Comparison of ENCODE assay signal across 9 mouse cellular contexts in the genomic region with DNA sequence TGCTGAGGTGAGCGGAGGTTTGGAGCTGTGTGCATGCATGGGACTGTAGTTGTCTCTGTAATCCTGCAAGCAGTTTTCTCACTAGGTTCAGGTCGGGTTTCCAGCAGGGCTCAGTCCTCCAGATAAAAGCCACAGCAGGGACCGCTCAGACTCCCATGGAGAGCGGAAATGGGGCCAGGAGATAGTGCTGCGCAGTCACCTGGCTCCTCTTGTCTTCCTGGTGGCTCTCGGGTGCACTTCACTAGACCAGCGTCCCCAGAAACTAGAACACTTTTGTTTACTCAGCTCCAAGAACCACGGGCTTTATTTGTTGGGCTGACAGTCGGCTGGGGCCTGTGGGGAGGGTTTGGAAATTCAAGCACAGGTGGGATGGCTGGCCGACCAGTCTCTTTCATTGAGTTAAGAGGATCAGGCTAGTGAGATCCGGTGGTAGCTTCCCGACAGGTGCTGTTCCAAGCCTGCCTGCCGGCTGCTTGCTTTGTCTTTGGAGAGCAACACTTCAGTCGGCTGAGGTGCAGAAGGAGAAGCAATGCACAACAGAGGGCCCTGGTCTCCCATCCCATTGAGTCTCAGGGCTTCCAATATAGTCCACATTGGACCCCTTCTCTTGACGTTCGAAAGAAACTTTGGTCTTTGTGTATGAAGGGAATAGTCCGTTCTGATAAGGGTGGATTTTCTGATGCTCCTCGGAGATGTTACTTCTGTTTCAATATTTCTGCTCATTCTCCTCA. TPM values are rescaled to one million over a fixed set of nuclear protein-coding genes. Genes with fewer than 3 reads are reported as not detected.
DNase-seq lines count a peak whose midpoint lies in the region; ATAC-seq lines count a peak whose summit lies in the region.
"Had no signal": no experiment of that assay in that cellular context is flagged by ENCODE, and none has a peak within 500 bp of the region (broad histone marks: within the 10 kb centered on the region; RNA-seq: fewer than 3 reads in every experiment).

No protein-coding gene starts in this region.

- no peak for ATAC-seq in heart, embryonic 15.5 days (replicated peaks; ENCODE audit: insufficient number of reproducible peaks, insufficient read depth, low FRiP score, low read depth)
- no peak for ATAC-seq in hindbrain, embryonic 11.5 days (ENCODE audit: low FRiP score)
- ATAC-seq in neural tube, embryonic 11.5 days (ENCODE audit: insufficient read depth, low FRiP score, low TSS enrichment): no peak

- H3K27me3 ChIP-seq in heart, embryonic 15.5 days: peaks cover 53% of the 10 kb centered on the region
- H3K27me3 ChIP-seq in hindbrain, embryonic 11.5 days (ENCODE audit: control insufficient read depth, insufficient read depth, low read length): peaks cover 20% of the 10 kb centered on the region
- H3K27me3 ChIP-seq in neural tube, embryonic 11.5 days (ENCODE audit: control insufficient read depth, insufficient read depth, low read length): peaks cover 25% of the 10 kb centered on the region

- 0 out of 2 replicates have a peak overlapping the region, but pooled peaks have one; percentile 13 for H3K4me3 ChIP-seq in heart, embryonic 15.5 days
- no peak overlapping the region for H3K4me3 ChIP-seq in hindbrain, embryonic 11.5 days (ENCODE audit: low read depth, low read length)
- H3K4me3 ChIP-seq in neural tube, embryonic 11.5 days (ENCODE audit: low read depth, low read length): 0 out of 2 replicates have a peak overlapping the region, but pooled peaks have one; percentile 4
- H3K4me3 ChIP-seq: megakaryocyte, embryonic 14.5 days had no signal

- no peak overlapping the region for H3K27ac ChIP-seq in heart, embryonic 15.5 days
- no peak overlapping the region for H3K27ac ChIP-seq in hindbrain, embryonic 11.5 days (ENCODE audit: low read depth, low read length)
- no peak overlapping the region for H3K27ac ChIP-seq in neural tube, embryonic 11.5 days (ENCODE audit: low read depth, low read length)

- H3K9me3 ChIP-seq in heart, embryonic 15.5 days (replicated peaks): no peaks in the 10 kb centered on the region
- H3K9me3 ChIP-seq in hindbrain, embryonic 11.5 days (ENCODE audit: control insufficient read depth, low read length): no peaks in the 10 kb centered on the region
- H3K9me3 ChIP-seq in neural tube, embryonic 11.5 days (ENCODE audit: control insufficient read depth, low read length): no peaks in the 10 kb centered on the region
- H3K9me3 ChIP-seq: megakaryocyte, embryonic 14.5 days had no signal

- peak overlapping the region; percentile 32; the same call in 1 of the 2 replicates for H3K4me2 ChIP-seq in heart, embryonic 15.5 days
- H3K4me2 ChIP-seq in hindbrain, embryonic 11.5 days (replicated peaks; ENCODE audit: low read depth, low read length): no peak overlapping the region
- peak overlapping the region; percentile 19; the same call in 1 of the 2 replicates for H3K4me2 ChIP-seq in neural tube, embryonic 11.5 days (ENCODE audit: low read depth)

- H3K36me3 ChIP-seq in heart, embryonic 15.5 days: no peaks in the 10 kb centered on the region
- no peaks in the 10 kb centered on the region for H3K36me3 ChIP-seq in hindbrain, embryonic 11.5 days (ENCODE audit: control insufficient read depth, insufficient read depth, low read length)
- no peaks in the 10 kb centered on the region for H3K36me3 ChIP-seq in neural tube, embryonic 11.5 days (ENCODE audit: control insufficient read depth, insufficient read depth, low read length)

- H3K9ac ChIP-seq in heart, embryonic 15.5 days: no peak overlapping the region
- no peak overlapping the region for H3K9ac ChIP-seq in hindbrain, embryonic 11.5 days (ENCODE audit: low read depth, low read length)
- H3K9ac ChIP-seq in neural tube, embryonic 11.5 days (ENCODE audit: low read length): no peak overlapping the region

- H3K4me1 ChIP-seq in heart, embryonic 15.5 days (replicated peaks): peaks cover 17% of the 10 kb centered on the region; the same call in 1 of the 2 replicates
- no peaks in the 10 kb centered on the region; the same call in 1 of the 2 replicates for H3K4me1 ChIP-seq in hindbrain, embryonic 11.5 days (replicated peaks; ENCODE audit: control insufficient read depth, insufficient read depth, low read length)
- peaks cover 7% of the 10 kb centered on the region; the same call in 1 of the 2 replicates for H3K4me1 ChIP-seq in neural tube, embryonic 11.5 days (ENCODE audit: control insufficient read depth, insufficient read depth, low read length)

- DNase-seq in heart, adult 18-20 months: no peak
- DNase-seq in cerebellum, postnatal 14 days: peak; percentile 64 to 75
- peak; percentile 43 for DNase-seq in hindbrain, embryonic 11.5 days (ENCODE audit: low spot score)
- peak; percentile 29 for DNase-seq in neural tube, embryonic 11.5 days (ENCODE audit: low spot score)
- DNase-seq in gastrocnemius, adult 8-10 months (ENCODE audit: low spot score in 2 of 2): no peak
- no peak for DNase-seq in spleen, postnatal 4 days (ENCODE audit: low spot score in 2 of 2)
- DNase-seq in liver: no peak

- WGBS in heart, embryonic 15.5 days: 15% methylated on average over 18 of the region's 18 CpGs
- WGBS in hindbrain, embryonic 11.5 days: 4% methylated on average over 18 of the region's 18 CpGs
- WGBS in neural tube, embryonic 11.5 days: 7% methylated on average over 18 of the region's 18 CpGs

RNA-seq across cellular contexts. Expression of a gene that starts 1.9 kb away (rescaled TPM):
- 0.38 and 0.43 TPM in 2 replicates for polyA plus RNA-seq in heart, embryonic 15.5 days (2015; fragmentation: Nextera tagmentation; extraction: Ambion mirVana)
- under 1 TPM in 1 of 2 experiments, not detected in 1; 0.10 TPM for total RNA-seq in heart, adult 18-20 months (2021)
- 0.76 and 1.5 TPM in 2 replicates for polyA plus RNA-seq in hindbrain, embryonic 11.5 days (2014; fragmentation: Nextera tagmentation; extraction: Ambion mirVana)
- 1.8 and 2.3 TPM in 2 replicates for polyA plus RNA-seq in neural tube, embryonic 11.5 days (2014; fragmentation: Nextera tagmentation; extraction: Ambion mirVana)
- total RNA-seq in gastrocnemius, adult 8-10 months (2022): under 1 TPM; 0.11 to 0.56 (median 0.42) TPM

Comparison
In these comparisons a context has a peak if more than half of its experiments do, and no peak if none do; other contexts are left out.
1. DNase-seq: peak in cerebellum, postnatal 14 days (2 of 2), hindbrain, embryonic 11.5 days (single experiment) and neural tube, embryonic 11.5 days (single experiment); none in heart, adult 18-20 months (0 of 2), gastrocnemius, adult 8-10 months (0 of 2), spleen, postnatal 4 days (0 of 2) and liver (single experiment).